Mouse (Mus musculus) MEL (cell line): ENCODE results near the gene Ptcd2. TPM values are rescaled to one million over a fixed set of nuclear protein-coding genes. Genes with fewer than 3 reads are reported as not detected.

ENCODE experiments used
- DNase-seq: peaks from one replicate; pipeline ENCODE4 v3.0.0; 2011; ENCODE audit warnings: low read depth, low spot score
- H3K27ac ChIP-seq: 2 replicates; pipeline ENCODE4 v1.5.1; 2012; ENCODE audit warnings: low read depth, mild to moderate bottlenecking, control low read depth, low read length, moderate library complexity; ENCODE audit not compliant: control insufficient read depth
- H3K27me3 ChIP-seq, 2 experiments: fragments of 150-350 bp in 1 of 2; sonication (generic) in 1 of 2; 2 replicates each; pipeline ENCODE4 v1.6.1; 2012; ENCODE audit warnings: low read length in 2 of 2, mild to moderate bottlenecking in 2 of 2, improper control_type of control experiment in 1 of 2, moderate library complexity in 1 of 2; ENCODE audit not compliant: insufficient read depth in 2 of 2, control insufficient read depth in 1 of 2
- H3K36me3 ChIP-seq, 2 experiments: 2 replicates each; pipeline ENCODE4 v1.6.1; 2012 to 2014; ENCODE audit warnings: low read length in 2 of 2, improper control_type of control experiment in 1 of 2, inconsistent platforms in 1 of 2, mild to moderate bottlenecking in 1 of 2; ENCODE audit not compliant: insufficient read depth in 2 of 2, control insufficient read depth in 1 of 2
- H3K4me1 ChIP-seq, 2 experiments: fragments of 150-350 bp in 1 of 2; sonication (generic) in 1 of 2; 2 replicates each; pipeline ENCODE4 v1.6.1; 2012; ENCODE audit warnings: low read length in 2 of 2, improper control_type of control experiment in 1 of 2, mild to moderate bottlenecking in 1 of 2; ENCODE audit not compliant: insufficient read depth in 2 of 2, control insufficient read depth in 1 of 2
- H3K4me3 ChIP-seq, 2 experiments: fragments of 150-350 bp in 1 of 2; sonication (generic) in 1 of 2; 2 replicates each; pipeline ENCODE4 v1.5.1; 2012; ENCODE audit warnings: low read depth in 2 of 2, low read length in 2 of 2, mild to moderate bottlenecking in 2 of 2, moderate library complexity in 2 of 2, control low read depth in 1 of 2, improper control_type of control experiment in 1 of 2; ENCODE audit not compliant: control insufficient read depth in 1 of 2, insufficient read depth in 1 of 2
- H3K79me2 ChIP-seq: 2 replicates; pipeline ENCODE4 v1.6.1; 2012; ENCODE audit warnings: mild to moderate bottlenecking, low read length, moderate library complexity; ENCODE audit not compliant: control insufficient read depth, poor library complexity, insufficient read depth
- H3K9ac ChIP-seq: 2 replicates; pipeline ENCODE4 v1.6.1; 2012; ENCODE audit warnings: low read depth, mild to moderate bottlenecking, control low read depth, low read length, moderate library complexity; ENCODE audit not compliant: control insufficient read depth, poor library complexity, severe bottlenecking
- H3K9me3 ChIP-seq: fragments of 150-350 bp; sonication (generic); replicated peaks from 2 replicates; pipeline ENCODE4 v1.6.1; 2012; ENCODE audit warnings: mild to moderate bottlenecking, low read length, improper control_type of control experiment, moderate library complexity; ENCODE audit not compliant: insufficient read depth
- BHLHE40 ChIP-seq: IDR thresholded peaks from 2 replicates; pipeline ENCODE4 v1.6.1; 2012; ENCODE audit warnings: low read depth, mild to moderate bottlenecking, inconsistent platforms, low read length, improper control_type of control experiment, borderline replicate concordance
- CHD1 ChIP-seq: IDR thresholded peaks from 2 replicates; pipeline ENCODE4 v1.6.1; 2012; ENCODE audit warnings: low read depth, mild to moderate bottlenecking, inconsistent platforms, low read length, improper control_type of control experiment
- CHD2 ChIP-seq: IDR thresholded peaks from 2 replicates; pipeline ENCODE4 v1.6.1; 2011; ENCODE audit warnings: low read length, improper control_type of control experiment
- CTCF ChIP-seq, 3 experiments: IDR thresholded peaks in 2 of 3; conservative IDR thresholded peaks in 1 of 3; 2 replicates each; pipeline ENCODE4 v1.5.1; 2011 to 2012; ENCODE audit warnings: low read length in 3 of 3, low read depth in 2 of 3, mild to moderate bottlenecking in 2 of 3, improper control_type of control experiment in 1 of 3, inconsistent platforms in 1 of 3, mixed read lengths in 1 of 3, moderate library complexity in 1 of 3; ENCODE audit not compliant: control insufficient read depth in 1 of 3, insufficient read depth in 1 of 3, poor library complexity in 1 of 3, severe bottlenecking in 1 of 3
- E2F4 ChIP-seq: IDR thresholded peaks from 2 replicates; pipeline ENCODE4 v1.6.1; 2011; ENCODE audit warnings: low read depth, low read length, improper control_type of control experiment, borderline replicate concordance
- ELF1 ChIP-seq: IDR thresholded peaks from 2 replicates; pipeline ENCODE4 v1.6.1; 2014; ENCODE audit warnings: low read depth, mild to moderate bottlenecking, inconsistent platforms, low read length, improper control_type of control experiment, moderate library complexity
- EP300 ChIP-seq, 2 experiments: IDR thresholded peaks; 2 replicates each; pipeline ENCODE4 v1.6.1; 2011; ENCODE audit warnings: improper control_type of control experiment in 2 of 2, low read length in 2 of 2, low read depth in 1 of 2, mild to moderate bottlenecking in 1 of 2
- ETS1 ChIP-seq: IDR thresholded peaks from 2 replicates; pipeline ENCODE4 v1.6.1; 2012; ENCODE audit warnings: low read depth, mild to moderate bottlenecking, inconsistent platforms, low read length, improper control_type of control experiment, moderate library complexity
- GABPA ChIP-seq: IDR thresholded peaks from 2 replicates; pipeline ENCODE4 v1.6.1; 2012; ENCODE audit warnings: low read depth, mild to moderate bottlenecking, inconsistent platforms, low read length, improper control_type of control experiment, moderate library complexity
- HCFC1 ChIP-seq: IDR thresholded peaks from 2 replicates; pipeline ENCODE4 v1.6.1; 2012; ENCODE audit warnings: low read depth, mild to moderate bottlenecking, inconsistent platforms, low read length, improper control_type of control experiment, moderate library complexity
- JUND ChIP-seq: IDR thresholded peaks from 2 replicates; pipeline ENCODE4 v1.6.1; 2011; ENCODE audit warnings: low read depth, mild to moderate bottlenecking, improper control_type of control experiment, low read length
- KAT2A ChIP-seq: conservative IDR thresholded peaks from 2 replicates; pipeline ENCODE4 v1.6.1; 2012; ENCODE audit warnings: low read depth, low read length, improper control_type of control experiment, inconsistent platforms
- MAFK ChIP-seq: IDR thresholded peaks from 2 replicates; pipeline ENCODE4 v1.6.1; 2011; ENCODE audit warnings: low read depth, mild to moderate bottlenecking, low read length, improper control_type of control experiment, borderline replicate concordance
- MAX ChIP-seq: IDR thresholded peaks from 2 replicates; pipeline ENCODE4 v1.6.1; 2011; ENCODE audit warnings: low read length, improper control_type of control experiment
- MAZ ChIP-seq: IDR thresholded peaks from 2 replicates; pipeline ENCODE4 v1.6.1; 2012; ENCODE audit warnings: low read depth, mild to moderate bottlenecking, inconsistent platforms, low read length, improper control_type of control experiment
- MEF2A ChIP-seq: IDR thresholded peaks from 2 replicates; pipeline ENCODE4 v1.6.1; 2014; ENCODE audit warnings: low read depth, mild to moderate bottlenecking, inconsistent platforms, low read length, improper control_type of control experiment; ENCODE audit not compliant: poor library complexity, insufficient replicate concordance, severe bottlenecking; ENCODE audit errors: extremely low read depth
- MXI1 ChIP-seq: IDR thresholded peaks from 2 replicates; pipeline ENCODE4 v1.6.1; 2011; ENCODE audit warnings: mild to moderate bottlenecking, low read depth, low read length, improper control_type of control experiment
- MYB ChIP-seq: IDR thresholded peaks from 2 replicates; pipeline ENCODE4 v1.6.1; 2011; ENCODE audit warnings: mild to moderate bottlenecking, low read depth, low read length, improper control_type of control experiment
- MYC ChIP-seq: IDR thresholded peaks from 2 replicates; pipeline ENCODE4 v1.6.1; 2011; ENCODE audit warnings: low read depth, mild to moderate bottlenecking, low read length, improper control_type of control experiment, moderate library complexity
- NELFE ChIP-seq: IDR thresholded peaks from 2 replicates; pipeline ENCODE4 v1.6.1; 2011; ENCODE audit warnings: low read depth, low read length, improper control_type of control experiment
- NRF1 ChIP-seq: IDR thresholded peaks from 2 replicates; pipeline ENCODE4 v1.6.1; 2014; ENCODE audit warnings: low read depth, mild to moderate bottlenecking, inconsistent platforms, low read length, improper control_type of control experiment, moderate library complexity; ENCODE audit not compliant: poor library complexity, insufficient read depth, severe bottlenecking
- POLR2A ChIP-seq, 2 experiments: IDR thresholded peaks; 2 replicates each; pipeline ENCODE4 v1.6.1; 2011 to 2012; ENCODE audit warnings: low read length in 2 of 2, mild to moderate bottlenecking in 2 of 2, control low read depth in 1 of 2, improper control_type of control experiment in 1 of 2, low read depth in 1 of 2, moderate library complexity in 1 of 2; ENCODE audit not compliant: control insufficient read depth in 1 of 2, insufficient read depth in 1 of 2, poor library complexity in 1 of 2
- POLR2AphosphoS2 ChIP-seq: IDR thresholded peaks from 2 replicates; pipeline ENCODE4 v1.6.1; 2011; ENCODE audit warnings: low read length, improper control_type of control experiment
- POLR2AphosphoS5 ChIP-seq: IDR thresholded peaks from 2 replicates; pipeline ENCODE4 v1.6.1; 2012; ENCODE audit warnings: low read depth, borderline replicate concordance, mild to moderate bottlenecking, inconsistent platforms, low read length, moderate library complexity, mixed read lengths
- RAD21 ChIP-seq: IDR thresholded peaks from 2 replicates; pipeline ENCODE4 v1.6.1; 2011; ENCODE audit warnings: mild to moderate bottlenecking, low read depth, low read length, improper control_type of control experiment
- RCOR1 ChIP-seq: IDR thresholded peaks from 2 replicates; pipeline ENCODE4 v1.6.1; 2012; ENCODE audit warnings: low read depth, mild to moderate bottlenecking, inconsistent platforms, low read length, improper control_type of control experiment
- TAL1 ChIP-seq: IDR thresholded peaks from 2 replicates; pipeline ENCODE4 v1.6.1; 2012; ENCODE audit warnings: mild to moderate bottlenecking, inconsistent platforms, low read length, moderate library complexity, mixed read lengths
- TBP ChIP-seq: IDR thresholded peaks from 2 replicates; pipeline ENCODE4 v1.8.0; 2011; ENCODE audit warnings: low read depth, low read length, improper control_type of control experiment
- TCF12 ChIP-seq: IDR thresholded peaks from 2 replicates; pipeline ENCODE4 v1.6.1; 2014; ENCODE audit warnings: low read depth, mild to moderate bottlenecking, inconsistent platforms, low read length, improper control_type of control experiment, moderate library complexity
- UBTF ChIP-seq: IDR thresholded peaks from 2 replicates; pipeline ENCODE4 v1.6.1; 2012; ENCODE audit warnings: low read depth, mild to moderate bottlenecking, inconsistent platforms, low read length, improper control_type of control experiment, moderate library complexity, borderline replicate concordance; ENCODE audit not compliant: insufficient read depth
- USF1 ChIP-seq: IDR thresholded peaks from 2 replicates; pipeline ENCODE4 v1.6.1; 2014; ENCODE audit warnings: low read depth, mild to moderate bottlenecking, inconsistent platforms, low read length, improper control_type of control experiment, moderate library complexity
- ZC3H11A ChIP-seq: IDR thresholded peaks from 2 replicates; pipeline ENCODE4 v1.6.1; 2012; ENCODE audit warnings: low read depth, mild to moderate bottlenecking, inconsistent platforms, low read length, improper control_type of control experiment
- ZMIZ1 ChIP-seq: IDR thresholded peaks from 2 replicates; pipeline ENCODE4 v1.6.1; 2012; ENCODE audit warnings: low read depth, mild to moderate bottlenecking, inconsistent platforms, low read length, improper control_type of control experiment, moderate library complexity
- ZNF384 ChIP-seq: IDR thresholded peaks from 2 replicates; pipeline ENCODE4 v1.6.1; 2012; ENCODE audit warnings: low read depth, mild to moderate bottlenecking, inconsistent platforms, low read length, improper control_type of control experiment
- polyA plus RNA-seq, 2 experiments: library from polyadenylated mRNA; stranded (reverse) in 1 of 2; unstranded in 1 of 2; fragments of >175 nt in 1 of 2; fragments of >200 nt in 1 of 2; gene quantifications; 2 replicates each; pipeline versions ENCODE4 v1.2.1 to v1.2.4; 2012; ENCODE audit warnings: low replicate concordance in 2 of 2, low read depth in 1 of 2; ENCODE audit not compliant: insufficient read length in 2 of 2, insufficient read depth in 1 of 2, missing spikeins in 1 of 2
- total RNA-seq: library from RNA; depleted of rRNA; stranded (reverse); fragments of 300-350 nt; gene quantifications from 2 replicates; pipeline ENCODE4 v1.2.3, GENCODE M21; 2012

The Ptcd2 gene
- total and polyA plus RNA-seq, 3 experiments: 42.9 to 55.3 TPM; not detected in 1

DNA sequence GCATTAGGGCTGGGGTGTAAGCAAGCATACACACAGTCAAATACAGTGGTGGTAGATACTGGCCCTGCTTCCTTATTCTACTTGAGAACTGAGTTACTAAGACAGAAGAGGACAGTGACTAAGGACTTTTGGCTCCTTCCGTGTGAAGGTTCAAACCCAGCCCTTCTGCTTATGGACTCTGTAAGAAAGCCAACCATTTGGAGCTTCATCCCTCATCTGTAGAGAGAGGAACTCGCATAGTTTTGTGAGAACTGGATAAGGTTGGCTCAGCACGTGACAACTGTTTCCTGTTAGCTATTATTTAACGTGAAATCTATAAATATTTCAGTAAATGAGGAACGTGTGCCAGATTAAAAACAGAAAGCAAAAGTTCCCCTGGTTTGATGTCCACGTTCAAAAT lies 7.0 kb downstream of the Ptcd2 start:
- DNase-seq: peak; percentile 78
- Histone ChIP-seq H3K36me3 (peaks cover 11 to 16% of the 10 kb centered on the region in 2 experiments), H3K27ac (peak overlapping the region; percentile 62), H3K9me3 (no peaks in the 10 kb centered on the region), H3K4me3 (no peak overlapping the region), H3K79me2 (no peaks in the 10 kb centered on the region), H3K4me1 (peaks cover 0 to 10% of the 10 kb centered on the region in 2 experiments; a peak in 1 of 4 replicates), H3K27me3 (no peaks in the 10 kb centered on the region), H3K9ac (no peak overlapping the region)
- TF ChIP-seq ZMIZ1 (no peak), E2F4 (no peak), ELF1 (no peak), RAD21 (no peak), GABPA (no peak), BHLHE40 (peak; percentile 90), ZNF384 (no peak), USF1 (peak; percentile 88), POLR2AphosphoS2 (no peak), POLR2AphosphoS5 (no peak), TCF12 (no peak), CHD2 (no peak), CTCF (IDR thresholded peaks at IDR 0.05 in 2 of 3, conservative IDR thresholded peaks at IDR 0.05 in 1 of 3; ENCODE audit: control insufficient read depth in 1 of 3, insufficient read depth in 1 of 3, low read depth in 2 of 3, low read length in 3 of 3, poor library complexity in 1 of 3, severe bottlenecking in 1 of 3) (no peak), ZC3H11A (no peak), NELFE (no peak), TAL1 (no peak), RCOR1 (no peak), POLR2A (IDR thresholded peaks at IDR 0.05; ENCODE audit: control insufficient read depth in 1 of 2, insufficient read depth in 1 of 2, low read depth in 1 of 2, low read length in 2 of 2, poor library complexity in 1 of 2) (0 out of 4 replicates have a peak, but pooled peaks of 1 of the 2 experiments have one; percentile 7), JUND (no peak), MAFK (no peak), CHD1 (no peak), UBTF (no peak), NRF1 (no peak), TBP (no peak), EP300 (IDR thresholded peaks at IDR 0.05; ENCODE audit: low read depth in 1 of 2, low read length in 2 of 2) (no peak), MAX (peak; percentile 62), MAZ (no peak), HCFC1 (no peak), MEF2A (no peak), MXI1 (peak; percentile 60), MYC (peak; percentile 47; the same call in 1 of the 2 replicates), ETS1 (peak; percentile 62; the same call in 1 of the 2 replicates), KAT2A (no peak), MYB (no peak)
